Mouse (Mus musculus) cortical plate, adult 2 months (tissue): ENCODE measurements around the gene Bpi. TPM values are rescaled to one million over a fixed set of nuclear protein-coding genes. Genes with fewer than 3 reads are reported as not detected.

Experiments
- H3K27ac ChIP-seq: fragments of 200-500 bp; 2 replicates; pipeline ENCODE4 v1.5.1; 2012; ENCODE audit warnings: low read length, control low read depth, inconsistent platforms; ENCODE audit not compliant: insufficient read depth
- H3K4me1 ChIP-seq: fragments of 200-500 bp; 2 replicates; pipeline ENCODE4 v1.6.1; 2011; ENCODE audit warnings: low read length; ENCODE audit not compliant: control insufficient read depth, insufficient read depth
- H3K4me3 ChIP-seq: fragments of 200-500 bp; 2 replicates; pipeline ENCODE4 v1.5.1; 2011; ENCODE audit warnings: mild to moderate bottlenecking, low read length, control low read depth; ENCODE audit not compliant: insufficient read depth
- CTCF ChIP-seq: fragments of 200-500 bp; IDR thresholded peaks from 2 replicates; pipeline ENCODE4 v1.5.1; 2011; ENCODE audit warnings: mild to moderate bottlenecking, control low read depth, low read length; ENCODE audit not compliant: insufficient read depth; ENCODE audit errors: extremely low read depth
- POLR2A ChIP-seq: fragments of 200-500 bp; IDR thresholded peaks from 2 replicates; pipeline ENCODE4 v1.6.1; 2011; ENCODE audit warnings: mild to moderate bottlenecking, low read length, control low read depth; ENCODE audit not compliant: insufficient read depth; ENCODE audit errors: extremely low read depth
- polyA plus RNA-seq: library from polyadenylated mRNA; depleted of rRNA; stranded (reverse); fragments of >200 nt; gene quantifications from 2 replicates; pipeline ENCODE4 v1.2.3, GENCODE M21; 2012

Gene Bpi
- polyA plus RNA-seq, 1 experiment, result not detected

DNA sequence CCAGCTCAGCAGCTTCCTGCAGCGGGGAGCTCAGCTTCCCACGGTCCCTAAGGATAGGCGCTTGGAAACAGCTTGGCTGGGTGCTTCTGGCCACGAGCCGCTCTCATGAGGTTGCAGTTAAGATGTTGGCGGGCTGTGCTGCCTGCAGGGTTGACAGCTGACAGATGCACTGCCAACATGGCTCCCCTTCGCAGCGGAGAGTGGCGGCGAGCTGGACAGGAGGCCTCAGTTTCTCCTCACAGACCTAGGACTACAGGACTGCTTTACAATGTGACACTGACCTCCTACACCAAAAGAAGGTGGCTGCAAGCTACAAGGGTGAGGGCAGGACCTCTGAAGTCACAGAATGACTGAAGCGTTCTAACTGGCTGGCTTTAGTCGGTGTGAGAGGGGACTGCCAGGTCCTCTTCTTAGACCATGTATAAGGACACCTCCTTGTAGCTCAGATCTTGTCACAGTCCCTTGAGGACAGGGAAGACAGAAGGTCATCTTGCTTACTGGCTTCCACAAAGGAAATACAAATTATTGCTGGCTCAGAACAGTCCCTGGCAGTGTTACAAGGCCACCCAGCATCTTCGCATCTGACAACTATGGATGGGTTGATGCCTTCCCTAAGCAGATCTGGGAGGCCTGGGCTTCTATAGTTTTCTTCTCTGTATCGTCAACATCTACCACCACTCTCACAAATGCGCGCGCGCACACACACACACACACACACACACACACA is 15.6 kb upstream of the Bpi start:
- Histone ChIP-seq H3K4me3 (no peak overlapping the region), H3K4me1 (peaks cover 3% of the 10 kb centered on the region; the same call in 1 of the 2 replicates), H3K27ac (no peak overlapping the region)
- no peak for TF ChIP-seq POLR2A
- TF ChIP-seq CTCF, result no peak

DNA sequence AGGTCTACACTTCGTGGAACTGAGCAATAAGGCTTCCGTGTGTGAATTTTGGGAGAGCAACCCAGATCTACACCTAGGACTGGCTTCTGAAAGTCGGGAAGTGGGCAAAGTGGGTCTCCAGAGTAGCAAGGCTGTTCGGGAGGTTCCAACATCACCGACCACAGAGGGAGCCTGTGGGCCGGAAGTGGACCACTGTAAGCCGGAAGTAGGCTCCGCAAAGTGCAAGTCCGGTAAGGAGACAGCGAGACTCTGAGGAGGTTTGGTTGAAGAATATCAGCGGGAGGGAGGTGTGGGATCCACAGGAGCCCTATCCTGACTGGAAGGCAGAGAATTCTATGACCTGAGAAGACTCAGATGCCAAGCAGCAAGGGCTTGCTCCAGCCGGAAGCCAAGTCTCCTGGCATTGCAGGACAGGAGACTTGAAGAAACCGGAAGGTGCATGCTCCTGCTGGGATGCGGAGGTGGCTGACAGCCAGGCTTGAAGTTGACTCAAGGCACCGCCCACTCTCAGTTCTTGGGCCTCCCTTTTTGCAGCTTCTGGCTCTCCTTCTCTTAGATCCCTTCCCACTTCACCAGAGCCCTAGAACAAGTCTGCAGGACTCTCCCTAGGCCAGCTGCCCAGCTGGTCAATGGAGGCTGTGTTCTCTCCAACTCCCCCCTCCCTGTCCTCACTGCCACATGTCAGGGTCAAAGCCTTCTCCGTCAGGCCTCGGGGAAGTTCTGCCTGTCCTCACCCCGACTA is 14.6 kb upstream of the Bpi start:
- TF ChIP-seq POLR2A (no peak), CTCF (no peak)
- H3K4me3 ChIP-seq, result no peak overlapping the region
- no peak overlapping the region for H3K27ac ChIP-seq
- peaks cover 3% of the 10 kb centered on the region; the same call in 1 of the 2 replicates for H3K4me1 ChIP-seq

DNA sequence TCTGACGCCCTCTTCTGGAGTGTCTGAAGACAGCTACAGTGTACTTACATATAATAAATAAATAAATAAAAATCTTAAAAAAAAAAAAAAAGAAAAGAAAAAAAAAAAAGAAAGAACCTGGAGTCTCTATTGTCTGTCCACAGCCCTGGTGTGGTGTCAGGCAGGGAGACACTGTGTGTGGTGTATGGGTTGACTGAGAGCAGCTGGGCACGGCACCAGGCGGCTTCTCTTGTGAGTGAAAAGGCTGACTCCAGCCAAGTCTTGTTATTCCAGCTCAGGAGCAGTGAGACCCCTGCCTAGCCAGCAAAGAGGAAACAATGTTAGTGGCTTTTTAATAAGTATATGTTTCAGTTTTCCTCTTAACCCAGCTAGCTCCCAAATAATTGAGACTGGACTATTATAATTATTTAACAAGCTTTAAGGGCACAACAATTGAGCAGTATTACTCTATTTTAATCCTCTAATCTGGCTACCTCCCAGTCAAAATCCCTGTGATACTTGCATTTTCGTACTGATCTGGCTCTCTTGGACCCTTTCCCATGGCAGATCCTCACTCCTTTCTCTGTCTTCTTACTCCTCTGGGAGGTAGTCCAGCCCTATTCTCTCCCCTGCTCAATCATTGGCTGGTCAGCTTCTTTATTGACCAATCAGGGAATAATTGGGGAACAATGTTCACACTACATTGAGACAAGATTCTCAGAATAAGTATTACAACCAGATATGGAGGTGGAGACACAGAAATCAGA is 12.6 kb upstream of the Bpi start:
- no peak overlapping the region for H3K27ac ChIP-seq
- peaks cover 3% of the 10 kb centered on the region; the same call in 1 of the 2 replicates for H3K4me1 ChIP-seq
- H3K4me3 ChIP-seq, result no peak overlapping the region
- TF ChIP-seq CTCF (no peak), POLR2A (no peak)

DNA sequence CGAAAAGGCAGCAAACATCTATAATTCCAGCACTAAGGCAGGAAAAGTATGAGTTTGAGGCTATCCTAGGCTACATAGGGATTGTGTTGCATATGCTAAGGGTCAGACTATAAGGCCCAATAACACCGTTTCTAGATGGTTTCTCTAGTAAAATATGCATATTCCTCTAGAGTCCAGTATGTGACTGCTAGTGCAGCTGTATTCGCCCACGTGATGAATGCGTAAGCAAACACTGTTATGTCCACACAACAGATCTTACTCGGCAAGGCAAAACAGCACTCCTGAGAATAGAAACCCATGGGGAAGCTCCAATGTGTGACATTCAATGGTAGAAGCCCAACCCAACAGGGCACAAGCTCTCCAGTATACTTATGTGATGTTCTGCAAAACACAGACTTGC is 10.0 kb upstream of the Bpi start:
- no peak overlapping the region for H3K4me3 ChIP-seq
- H3K27ac ChIP-seq, result no peak overlapping the region
- peaks cover 3% of the 10 kb centered on the region; the same call in 1 of the 2 replicates for H3K4me1 ChIP-seq
- no peak for TF ChIP-seq CTCF
- TF ChIP-seq POLR2A, result no peak

DNA sequence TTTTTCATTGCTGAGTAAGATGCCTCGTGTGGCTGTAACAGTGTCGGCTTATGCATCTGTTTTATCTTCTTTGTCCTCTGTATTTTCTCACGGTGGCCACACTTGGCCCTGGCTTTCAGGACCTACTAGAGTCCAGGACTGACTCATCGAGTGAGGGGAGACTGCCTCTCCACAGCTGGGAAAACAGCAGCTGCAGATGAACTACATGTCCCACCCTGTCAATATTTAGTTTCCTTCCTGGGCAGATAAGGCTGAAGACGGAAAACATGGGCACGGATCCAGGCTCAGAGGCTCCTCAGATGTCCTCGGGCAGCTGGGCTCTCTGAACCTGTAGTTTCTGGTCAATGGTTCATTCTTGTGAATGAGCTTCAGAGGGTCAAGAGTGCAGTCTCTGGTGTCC is 9.6 kb upstream of the Bpi start:
- peaks cover 3% of the 10 kb centered on the region; the same call in 1 of the 2 replicates for H3K4me1 ChIP-seq
- TF ChIP-seq POLR2A (no peak), CTCF (no peak)
- H3K4me3 ChIP-seq, result no peak overlapping the region
- no peak overlapping the region for H3K27ac ChIP-seq

DNA sequence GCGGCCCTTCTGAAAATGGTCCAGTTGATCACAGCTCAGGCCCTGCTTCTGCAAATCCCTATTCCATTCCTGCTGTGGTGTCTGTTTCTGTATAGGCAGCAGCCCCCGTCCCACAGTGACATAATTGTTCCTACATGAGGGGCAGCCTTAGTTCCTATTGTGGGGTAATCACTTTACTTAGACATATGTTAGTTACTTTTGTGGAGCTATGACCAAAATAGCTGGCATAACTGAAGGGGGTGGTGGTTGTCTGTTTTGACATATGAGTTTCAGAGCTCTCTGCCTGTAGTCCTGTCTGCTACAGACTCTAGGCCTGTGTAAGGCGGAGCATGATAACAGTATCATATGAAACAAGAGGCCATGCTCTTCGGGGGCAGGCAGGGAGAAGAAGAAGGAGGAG is 7.3 kb upstream of the Bpi start:
- Histone ChIP-seq H3K4me3 (no peak overlapping the region), H3K4me1 (peaks cover 1% of the 10 kb centered on the region; the same call in 1 of the 2 replicates), H3K27ac (no peak overlapping the region)
- TF ChIP-seq CTCF, result no peak
- TF ChIP-seq POLR2A, result no peak

DNA sequence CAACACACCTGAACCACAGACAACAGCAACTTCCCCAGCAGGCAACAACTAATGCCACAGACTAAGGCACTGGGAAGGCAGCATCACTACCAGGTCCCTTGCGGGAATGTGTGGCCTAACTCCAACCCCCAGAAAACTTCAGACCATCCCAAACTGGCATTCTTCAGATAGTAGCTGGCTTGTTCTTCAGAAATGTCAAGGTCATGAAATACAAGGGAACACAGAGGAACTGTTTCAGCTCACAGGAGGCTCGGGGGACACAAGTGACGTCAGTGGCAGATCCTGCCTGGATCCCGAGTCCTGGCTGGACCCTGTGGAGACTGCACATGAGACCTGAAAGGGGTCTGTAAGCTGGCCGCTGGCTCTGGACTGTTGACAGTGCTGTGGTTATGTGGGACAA is 4.1 kb upstream of the Bpi start:
- no peak overlapping the region for H3K4me3 ChIP-seq
- no peak for TF ChIP-seq POLR2A
- TF ChIP-seq CTCF, result no peak
- H3K27ac ChIP-seq, result no peak overlapping the region
- peaks cover 1% of the 10 kb centered on the region; the same call in 1 of the 2 replicates for H3K4me1 ChIP-seq

DNA sequence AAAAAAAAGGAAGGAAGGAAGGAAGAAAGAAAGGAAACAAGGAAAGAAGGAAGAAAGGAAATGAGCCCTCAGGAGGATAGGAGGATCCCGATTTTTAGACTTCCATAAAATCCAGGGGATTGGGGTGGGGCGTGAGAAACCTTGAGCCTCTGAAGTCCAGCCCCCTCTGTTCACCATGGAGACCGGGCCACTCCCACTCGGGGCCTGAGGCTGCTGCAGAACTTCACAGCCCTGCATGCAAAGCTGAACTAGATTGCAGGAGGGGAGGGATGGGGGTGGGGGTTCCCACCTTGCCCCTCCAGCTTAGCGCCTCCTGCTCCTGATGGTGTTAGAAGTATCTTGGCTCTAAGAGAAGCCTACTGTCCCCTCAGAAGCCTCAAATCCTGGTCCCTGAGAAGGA is 1.0 kb upstream of the Bpi start:
- no peak for TF ChIP-seq CTCF
- no peak for TF ChIP-seq POLR2A
- H3K27ac ChIP-seq, result no peak overlapping the region
- no peaks in the 10 kb centered on the region for H3K4me1 ChIP-seq
- H3K4me3 ChIP-seq, result no peak overlapping the region

DNA sequence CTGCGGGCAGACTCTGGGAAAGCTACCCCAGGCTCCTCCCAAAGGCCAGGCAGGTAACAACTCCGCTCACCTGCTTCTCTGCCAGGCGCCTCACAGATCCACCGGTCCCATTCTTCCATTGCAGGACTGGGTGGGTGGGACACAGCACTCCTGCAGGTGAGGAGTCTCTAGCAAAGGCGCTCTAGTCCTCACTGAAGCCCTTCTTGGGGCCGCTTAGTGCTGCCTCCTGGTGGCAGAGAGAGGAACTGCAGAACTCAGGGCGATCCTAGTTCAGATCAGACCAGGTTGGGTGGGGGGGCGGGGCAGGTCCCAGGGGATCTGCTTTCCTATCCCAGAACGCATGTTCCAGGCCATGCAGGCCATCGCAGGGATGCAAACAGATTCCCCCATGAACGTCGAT is 887 bp downstream of the Bpi start:
- no peak for TF ChIP-seq POLR2A
- peak; percentile 58 for TF ChIP-seq CTCF
- Histone ChIP-seq H3K27ac (no peak overlapping the region), H3K4me3 (no peak overlapping the region), H3K4me1 (no peaks in the 10 kb centered on the region)
